Mouse (Mus musculus) heart, postnatal 25 days (tissue): ENCODE measurements around the gene Spp1. TPM values are rescaled to one million over a fixed set of nuclear protein-coding genes. Genes with fewer than 3 reads are reported as not detected.
"Not testable (repeated sequence)": the region's sequence is repeated elsewhere in the genome, so short reads cannot be mapped to it uniquely, and the experiment has no call there.

Experiments used
- DNase-seq: peaks from one replicate; pipeline ENCODE4 v3.0.0; 2022; ENCODE audit warnings: low spot score
- intact Hi-C: fragments of 180-260 bp; cut with DNase I; formaldehyde crosslinking; loops from one replicate; pipeline ENCODE4 v1.15.1; 2025
- total RNA-seq, 2 experiments: library from RNA; stranded (reverse); gene quantifications; 2 replicates each; pipeline ENCODE4 v1.2.3; 2021

Gene Spp1
- total RNA-seq, 2 experiments from 2014 or later = 0.55 to 0.59 TPM

GRCm38 (mm10) chr5:104432886-104433285 is 2.0 kb upstream of the Spp1 start:
- intact Hi-C loops = loop anchor here (5.0 kb wide), 1 partner anchor 86 kb away; no protein-coding TSS in a partner anchor
- DNase-seq = no peak

DNA sequence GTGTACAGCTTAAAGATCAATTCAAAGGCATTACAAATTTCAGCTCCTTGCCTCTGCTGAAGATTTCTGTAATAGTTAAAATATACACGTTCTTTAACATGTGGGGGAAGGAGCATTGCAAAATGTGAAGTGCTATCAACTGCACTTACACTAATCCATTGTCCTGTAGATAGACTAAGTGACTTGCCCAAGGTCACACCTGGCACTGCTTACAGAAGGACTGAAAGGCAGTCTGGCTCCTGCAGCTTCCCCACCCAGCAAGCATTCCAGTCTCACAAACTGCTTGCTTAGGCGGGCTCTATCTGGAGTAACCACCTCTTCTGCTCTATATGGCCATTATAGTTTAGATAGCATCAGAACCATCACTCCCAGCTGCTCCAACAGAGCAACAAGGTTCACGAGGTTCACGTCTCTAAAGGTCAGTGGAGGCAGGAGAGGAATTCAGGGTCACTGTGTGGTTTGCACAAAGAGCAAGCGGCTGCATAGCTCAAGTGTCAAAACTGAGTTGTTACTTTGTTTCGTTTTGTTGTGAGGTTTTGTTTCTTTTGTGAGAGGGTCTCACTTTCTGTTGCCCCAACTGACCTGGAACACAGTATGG is 851 bp upstream of the Spp1 start:
- DNase-seq = no peak
- intact Hi-C loops = loop anchor here (5.0 kb wide), 1 partner anchor 87 kb away; no protein-coding TSS in a partner anchor

DNA sequence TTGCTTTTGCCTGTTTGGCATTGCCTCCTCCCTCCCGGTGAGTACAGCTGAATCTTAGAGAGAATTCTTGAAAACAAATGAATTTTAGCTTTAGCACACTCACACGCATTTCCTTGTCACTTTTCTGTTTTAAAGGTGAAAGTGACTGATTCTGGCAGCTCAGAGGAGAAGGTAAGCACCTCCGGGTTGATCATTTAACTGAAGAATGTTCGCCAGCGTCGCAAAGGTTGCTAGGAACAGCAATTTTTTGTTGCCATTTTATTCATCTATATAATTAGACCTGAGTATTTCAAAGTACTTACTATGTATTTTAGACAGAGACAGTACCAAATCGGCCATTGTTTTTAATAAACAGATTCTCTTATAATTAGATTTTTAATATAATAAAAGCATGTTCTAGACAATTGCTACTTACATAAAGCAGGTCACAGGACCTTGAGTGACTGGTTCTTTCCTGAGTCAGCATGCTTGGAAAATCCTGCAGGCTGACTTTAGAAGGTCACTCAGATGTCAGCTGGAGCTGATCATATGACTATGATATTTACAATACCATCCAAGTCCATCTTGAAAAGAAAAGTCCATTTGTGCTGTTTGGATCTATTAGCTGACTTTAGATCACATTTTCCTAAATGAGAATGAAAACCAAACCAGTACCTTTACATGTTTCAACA is 1.6 kb downstream of the Spp1 start:
- intact Hi-C loops = no loop called here
- DNase-seq = no peak

DNA sequence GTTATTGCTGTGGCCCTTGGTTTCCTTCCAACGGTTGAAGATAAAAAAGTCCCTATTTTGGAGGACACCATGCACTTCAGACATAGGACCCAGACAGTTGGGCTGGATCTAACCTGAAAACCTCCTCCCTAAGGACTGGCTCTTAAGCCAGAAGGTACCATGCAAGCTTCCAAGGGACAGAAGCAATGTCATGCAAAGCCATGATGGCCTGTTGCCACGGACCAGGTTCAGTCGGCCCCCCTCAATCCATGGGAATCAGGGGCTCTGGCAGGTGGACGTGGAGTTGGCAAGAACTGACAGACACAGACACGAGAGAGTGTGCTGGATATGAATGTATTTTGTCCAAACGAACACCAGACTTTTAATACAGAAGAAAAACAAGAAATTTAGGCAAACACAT is 7.5 kb downstream of the Spp1 start:
- DNase-seq = no peak
- intact Hi-C loops = no loop called here

DNA sequence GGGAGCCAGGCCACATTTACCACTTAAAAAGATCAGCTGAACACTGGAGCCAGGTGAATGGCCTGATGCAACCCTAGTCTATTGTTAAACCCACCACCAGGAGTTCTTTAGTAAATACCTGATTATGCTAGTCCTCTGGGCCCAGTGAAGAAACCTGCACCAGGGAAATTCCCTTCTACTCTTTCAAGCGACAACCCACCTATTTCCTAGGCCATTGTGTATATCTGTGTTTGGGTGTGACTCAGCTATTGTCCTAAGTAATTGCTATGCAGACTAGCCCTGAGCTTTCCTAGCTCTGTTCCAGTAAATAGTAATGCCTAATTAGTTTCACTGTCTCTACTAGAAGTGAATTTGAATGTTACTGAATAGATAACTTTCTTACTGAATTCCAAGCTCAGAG is 7.9 kb downstream of the Spp1 start:
- no peak for DNase-seq
- intact Hi-C loops = no loop called here

DNA sequence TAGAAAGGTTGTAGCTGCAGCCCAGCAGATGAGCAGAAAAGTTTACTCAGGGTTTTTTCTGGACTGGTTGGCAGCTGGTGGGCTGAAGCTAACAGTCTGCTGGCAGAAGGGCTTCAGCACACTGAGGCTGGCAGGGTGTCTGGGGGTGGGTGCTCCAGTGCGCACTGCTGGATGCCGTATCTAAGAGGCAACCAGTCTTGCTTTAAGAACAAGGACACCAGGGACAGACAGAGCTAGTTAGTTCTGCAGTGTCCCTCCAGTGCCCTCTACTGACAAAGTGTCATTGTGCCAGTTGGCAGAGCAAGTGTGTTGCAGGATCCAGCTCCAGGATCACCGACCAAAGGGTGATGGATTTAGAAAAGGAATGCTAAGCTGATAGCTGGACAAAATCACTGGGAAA is 11.2 kb downstream of the Spp1 start:
- intact Hi-C loops = loop anchor here (5.0 kb wide), 2 partner anchors 99 to 229 kb away; no protein-coding TSS in a partner anchor
- peak; percentile 26 for DNase-seq

DNA sequence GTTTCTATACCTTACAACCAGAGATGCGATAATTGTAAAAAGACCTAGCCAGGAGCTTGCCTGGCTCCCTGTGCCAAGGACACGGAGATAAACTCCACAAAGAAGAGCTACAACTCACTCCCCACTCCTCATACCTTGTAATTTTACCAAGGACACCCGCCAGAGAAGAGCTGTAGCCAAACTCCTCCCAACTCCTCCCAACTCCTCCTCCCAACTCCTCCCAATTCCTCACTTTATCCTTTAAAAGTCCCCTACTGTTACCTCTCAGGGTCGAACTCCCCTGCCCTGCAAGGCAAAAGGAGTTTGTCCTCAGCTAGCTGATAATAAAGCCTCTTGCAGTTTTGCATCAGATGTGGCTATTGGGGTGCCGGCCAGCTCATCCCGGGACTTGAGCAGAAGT is 13.4 kb downstream of the Spp1 start:
- intact Hi-C loops = loop anchor here (5.0 kb wide), 2 partner anchors 101 to 231 kb away; no protein-coding TSS in a partner anchor
- DNase-seq = not testable (repeated sequence)

DNA sequence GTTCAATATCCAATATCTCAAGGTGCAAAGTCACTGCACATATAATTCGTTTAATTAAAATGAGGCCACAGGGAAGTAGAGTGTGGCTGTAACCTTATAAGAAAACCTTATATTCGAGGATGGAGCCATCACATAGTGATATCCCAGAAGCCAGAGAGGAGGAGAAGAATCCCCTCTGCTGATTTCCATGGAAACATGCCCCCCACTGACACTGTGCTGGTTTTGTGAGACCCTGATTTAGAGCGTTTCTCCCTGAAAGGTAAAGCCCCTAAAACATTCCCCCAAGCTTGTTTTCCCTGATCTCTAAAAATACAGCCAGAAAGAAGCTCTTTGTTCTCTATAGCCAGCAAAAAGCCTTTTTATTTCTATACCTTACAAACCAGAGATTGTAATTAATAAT is 14.6 kb downstream of the Spp1 start:
- intact Hi-C loops = loop anchor here (5.0 kb wide), 2 partner anchors 102 to 232 kb away; no protein-coding TSS in a partner anchor
- no peak for DNase-seq

- no peak for DNase-seq
- intact Hi-C loops = no loop called here
Observed at GRCm38 (mm10) chr5:104453075-104453474, 18.2 kb downstream of the Spp1 start.

- DNase-seq = no peak
- intact Hi-C loops = no loop called here
Observed at GRCm38 (mm10) chr5:104454564-104454963, 19.6 kb downstream of the Spp1 start.

GRCm38 (mm10) chr5:104458832-104459705 is 24.2 kb downstream of the Spp1 start, which contains the start of gene Pkd2:
Gene Pkd2 (plus strand): TSS chr5:104459450.
- DNase-seq = peak; percentile 70
- intact Hi-C loops = no loop called here

DNA sequence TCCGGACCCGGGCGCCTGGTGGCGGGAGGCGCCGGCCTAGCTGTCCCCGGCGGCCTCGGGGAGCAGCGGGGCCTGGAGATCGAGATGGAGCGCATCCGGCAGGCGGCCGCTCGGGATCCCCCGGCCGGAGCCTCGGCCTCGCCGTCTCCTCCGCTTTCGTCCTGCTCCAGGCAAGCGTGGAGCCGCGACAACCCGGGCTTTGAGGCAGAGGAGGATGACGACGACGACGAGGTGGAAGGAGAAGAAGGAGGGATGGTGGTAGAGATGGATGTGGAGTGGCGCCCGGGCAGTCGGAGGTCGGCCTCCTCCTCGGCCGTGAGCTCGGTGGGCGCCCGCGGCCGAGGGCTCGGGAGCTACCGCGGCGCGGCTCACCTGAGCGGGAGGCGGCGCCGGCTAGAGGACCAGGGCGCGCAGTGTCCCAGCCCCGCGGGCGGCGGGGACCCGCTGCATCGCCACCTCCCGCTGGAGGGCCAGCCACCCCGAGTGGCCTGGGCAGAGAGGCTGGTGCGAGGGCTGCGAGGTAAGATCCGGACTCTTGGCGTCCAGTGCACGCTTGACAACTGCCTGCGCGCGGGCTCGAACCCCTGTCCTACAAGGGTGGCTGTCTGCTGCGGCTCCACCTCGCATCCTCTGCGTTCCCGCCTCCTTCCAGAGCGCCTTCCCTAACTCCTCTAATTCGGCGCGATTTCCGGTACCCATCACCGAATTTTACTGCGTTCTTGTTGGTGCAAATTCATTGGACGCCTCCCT is 25.0 kb downstream of the Spp1 start:
- intact Hi-C loops = no loop called here
- DNase-seq = peak; percentile 33

- DNase-seq = no peak
- intact Hi-C loops = no loop called here
Observed at GRCm38 (mm10) chr5:104460456-104460838, 25.5 kb downstream of the Spp1 start.

DNA sequence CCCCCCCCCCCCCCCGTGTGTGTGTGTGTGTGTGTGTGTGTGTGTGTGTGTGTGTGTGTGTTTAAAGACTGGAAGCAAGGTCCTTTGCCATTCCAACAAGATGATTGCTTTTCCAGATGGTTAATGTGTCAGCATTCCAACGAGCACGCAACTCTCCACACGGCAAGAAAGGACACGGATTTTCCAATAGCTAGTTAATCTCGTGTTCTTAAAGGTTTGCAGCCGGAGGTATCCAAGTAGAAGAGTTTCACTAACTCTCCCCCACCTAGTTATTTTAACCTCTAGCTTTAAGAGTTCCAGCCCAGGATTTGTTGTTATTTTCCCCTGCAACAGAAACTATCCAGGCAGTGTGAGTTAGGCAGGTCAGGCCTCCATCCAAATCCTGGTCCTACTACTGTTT is 25.9 kb downstream of the Spp1 start:
- intact Hi-C loops = no loop called here
- no peak for DNase-seq

- intact Hi-C loops = no loop called here
- no peak for DNase-seq
Observed at GRCm38 (mm10) chr5:104465279-104465678, 30.4 kb downstream of the Spp1 start.

GRCm38 (mm10) chr5:104465731-104466130 is 30.8 kb downstream of the Spp1 start:
- peak; percentile 57 for DNase-seq

GRCm38 (mm10) chr5:104466816-104467215 is 31.9 kb downstream of the Spp1 start:
- no peak for DNase-seq
- intact Hi-C loops = no loop called here

More at GRCm38 (mm10) chr5:104465731-104466130, 30.8 kb downstream of the Spp1 start:
- intact Hi-C loops = no loop called here

- intact Hi-C loops = no loop called here
Observed at GRCm38 (mm10) chr5:104468586-104468985, 33.7 kb downstream of the Spp1 start.

GRCm38 (mm10) chr5:104470981-104471391 is 36.1 kb downstream of the Spp1 start:
- intact Hi-C loops = no loop called here
- no peak for DNase-seq

More at GRCm38 (mm10) chr5:104468586-104468985, 33.7 kb downstream of the Spp1 start:
- no peak for DNase-seq

DNA sequence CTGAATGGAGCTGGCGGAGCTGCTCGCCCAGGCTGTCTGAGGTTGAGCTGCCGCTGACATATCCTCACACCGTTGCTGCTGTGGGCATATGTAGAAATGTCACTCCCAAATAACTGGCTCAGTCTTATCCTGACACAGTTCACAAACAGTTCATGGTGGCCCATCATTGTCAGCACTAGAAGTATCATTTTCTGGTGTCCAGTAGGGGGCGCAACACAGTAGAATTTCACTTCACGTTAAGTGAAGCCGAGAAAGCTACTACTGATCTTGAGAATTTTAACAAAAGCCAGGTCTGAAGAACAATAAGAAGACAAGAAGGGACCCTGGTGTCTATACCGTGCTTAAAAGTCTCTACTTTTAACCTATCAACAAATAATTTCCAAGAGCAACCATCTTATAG is 37.5 kb downstream of the Spp1 start:
- intact Hi-C loops = no loop called here
- no peak for DNase-seq
